Mouse (Mus musculus): ENCODE results near the gene Pde9a. TPM values are rescaled to one million over a fixed set of nuclear protein-coding genes. Genes with fewer than 3 reads are reported as not detected.

Pde9a gene
- polyA plus RNA-seq, 1 experiment: not detected

DNA sequence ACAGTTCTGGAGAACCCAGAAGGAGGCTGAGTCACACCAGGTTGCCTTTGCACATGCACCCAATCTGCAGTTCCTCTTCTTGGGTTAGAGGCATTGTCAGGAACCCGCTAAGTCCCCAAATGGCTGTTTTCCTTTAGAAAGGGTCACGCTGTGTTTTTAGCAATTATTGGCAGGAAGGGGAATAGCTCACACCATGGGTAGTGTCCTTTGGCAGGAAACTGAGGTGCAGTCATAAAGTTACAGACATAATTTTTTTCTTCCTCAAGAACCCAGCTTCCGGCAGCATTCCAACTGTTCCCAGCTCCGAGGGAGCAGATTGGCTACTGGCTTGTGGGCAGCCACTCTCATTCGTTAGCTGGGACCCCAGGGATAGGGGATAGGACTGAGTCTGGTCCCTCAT lies 61.8 kb downstream of the Pde9a start:
- Histone ChIP-seq H3K4me3 (ENCODE audit: insufficient read depth, low read depth, low read length) (no peak overlapping the region), H3K27ac (ENCODE audit: insufficient read depth, low read depth, low read length) (no peak overlapping the region), H3K4me1 (ENCODE audit: control insufficient read depth, insufficient read depth, low read length) (peaks cover 8% of the 10 kb centered on the region)
- TF ChIP-seq CTCF (IDR thresholded peaks at IDR 0.05; ENCODE audit: insufficient read depth, low read depth, low read length) (no peak), POLR2A (IDR thresholded peaks at IDR 0.05; ENCODE audit: insufficient read depth, low read depth, low read length) (no peak)
- 75% methylated on average over 5 of the region's 5 CpGs for WGBS

DNA sequence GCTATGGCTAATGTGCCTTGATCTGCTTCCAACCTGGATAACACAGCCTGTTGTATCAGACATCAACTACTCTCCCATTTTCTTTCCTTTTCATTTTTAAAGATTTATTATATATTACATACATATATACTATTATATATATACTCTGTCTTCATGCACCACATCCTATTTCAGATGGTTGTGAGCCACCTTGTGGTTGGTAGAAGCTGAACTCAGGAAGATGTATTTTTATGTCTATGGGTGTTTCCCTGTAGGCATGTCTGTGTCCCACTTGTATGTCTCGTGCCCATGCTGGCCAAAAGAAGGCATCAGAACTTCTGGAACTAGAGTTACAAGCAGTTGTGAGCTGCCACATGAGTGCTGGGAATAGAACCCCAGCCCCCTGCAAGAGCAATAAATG lies 62.5 kb downstream of the Pde9a start:
- TF ChIP-seq POLR2A (IDR thresholded peaks at IDR 0.05; ENCODE audit: insufficient read depth, low read depth, low read length): no peak
- no peak for TF ChIP-seq CTCF (IDR thresholded peaks at IDR 0.05; ENCODE audit: insufficient read depth, low read depth, low read length)
- Histone ChIP-seq H3K4me3 (ENCODE audit: insufficient read depth, low read depth, low read length) (no peak overlapping the region), H3K27ac (ENCODE audit: insufficient read depth, low read depth, low read length) (no peak overlapping the region), H3K4me1 (ENCODE audit: control insufficient read depth, insufficient read depth, low read length) (peaks cover 8% of the 10 kb centered on the region)
- WGBS: 74% methylated on average over 1 of the region's 1 CpGs

DNA sequence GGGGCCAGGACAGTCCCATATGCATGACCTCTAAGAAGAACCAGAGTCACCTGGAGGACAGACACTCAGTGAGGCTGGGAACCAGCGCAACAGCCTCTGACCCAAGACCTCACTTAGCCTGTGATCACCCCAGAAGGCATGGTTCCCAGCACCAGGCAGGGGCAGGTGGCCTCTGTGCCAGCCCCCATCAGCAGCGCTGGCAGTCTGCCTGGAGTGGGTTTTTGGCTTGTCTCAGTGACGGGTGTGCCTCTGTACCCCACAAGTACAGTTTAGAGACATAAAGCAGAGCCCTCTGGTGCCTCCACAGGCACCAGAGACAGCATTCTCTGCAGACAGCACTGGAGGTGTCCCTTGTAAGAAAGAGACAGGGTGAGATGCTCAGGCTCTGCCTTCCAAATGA lies 64.2 kb downstream of the Pde9a start:
- TF ChIP-seq CTCF (IDR thresholded peaks at IDR 0.05; ENCODE audit: insufficient read depth, low read depth, low read length) (no peak), POLR2A (IDR thresholded peaks at IDR 0.05; ENCODE audit: insufficient read depth, low read depth, low read length) (no peak)
- no peak overlapping the region for H3K4me3 ChIP-seq (ENCODE audit: insufficient read depth, low read depth, low read length)
- H3K4me1 ChIP-seq (ENCODE audit: control insufficient read depth, insufficient read depth, low read length): peaks cover 8% of the 10 kb centered on the region
- H3K27ac ChIP-seq (ENCODE audit: insufficient read depth, low read depth, low read length): peak overlapping the region; percentile 12; the same call in 1 of the 2 replicates
- WGBS: 46% methylated on average over 3 of the region's 3 CpGs

DNA sequence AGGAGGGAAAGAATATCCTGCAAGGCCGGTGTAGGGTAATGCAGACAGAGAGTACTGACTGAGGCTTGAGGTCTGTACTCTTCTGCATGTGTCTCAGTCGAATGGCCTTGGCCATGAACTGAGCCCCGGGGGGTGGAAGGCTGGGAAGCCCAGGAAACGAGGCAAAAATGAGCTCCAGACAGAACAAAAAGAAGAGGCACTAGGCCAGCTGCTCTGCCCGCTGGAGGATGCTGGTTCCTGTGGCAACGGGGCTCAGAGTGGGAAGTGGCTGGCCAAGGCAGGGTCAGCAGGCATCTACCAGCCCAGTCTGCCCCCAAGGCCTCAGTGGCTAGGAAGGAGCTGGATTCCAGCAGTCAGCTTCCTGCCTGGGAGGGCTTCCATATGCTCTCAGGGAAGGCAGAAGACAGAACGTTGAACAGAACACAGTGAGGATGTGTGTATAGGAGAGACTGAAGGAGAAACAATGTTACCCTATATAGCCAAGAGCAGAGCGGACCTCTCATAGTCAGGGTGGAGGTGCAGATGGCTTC lies 65.2 kb downstream of the Pde9a start:
- Histone ChIP-seq H3K4me3 (ENCODE audit: insufficient read depth, low read depth, low read length) (no peak overlapping the region), H3K4me1 (ENCODE audit: control insufficient read depth, insufficient read depth, low read length) (peaks cover 9% of the 10 kb centered on the region), H3K27ac (ENCODE audit: insufficient read depth, low read depth, low read length) (peak overlapping the region; percentile 10)
- TF ChIP-seq POLR2A (IDR thresholded peaks at IDR 0.05; ENCODE audit: insufficient read depth, low read depth, low read length): no peak
- WGBS: 41% methylated on average over 8 of the region's 8 CpGs

DNA sequence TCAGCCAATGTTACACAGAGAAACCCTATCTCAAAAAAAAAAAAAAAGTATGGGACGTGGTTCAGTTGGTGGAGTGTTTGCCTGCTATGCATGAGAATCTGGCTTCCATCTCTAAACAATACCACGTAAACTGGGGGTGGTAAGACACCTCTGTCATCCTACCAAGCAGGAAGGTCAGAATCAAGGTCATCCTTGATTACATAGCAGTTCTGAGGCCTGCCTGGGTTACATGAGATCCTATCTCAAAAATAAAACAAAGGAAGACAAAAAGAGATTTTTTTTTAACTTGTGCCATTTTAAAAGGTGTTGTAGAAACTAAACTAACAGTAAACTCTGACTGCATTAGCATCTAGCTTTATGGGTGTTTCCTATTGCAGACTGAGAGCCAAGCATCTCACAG lies 66.8 kb downstream of the Pde9a start:
- Histone ChIP-seq H3K4me1 (ENCODE audit: control insufficient read depth, insufficient read depth, low read length) (peaks cover 16% of the 10 kb centered on the region), H3K27ac (ENCODE audit: insufficient read depth, low read depth, low read length) (no peak overlapping the region), H3K4me3 (ENCODE audit: insufficient read depth, low read depth, low read length) (no peak overlapping the region)
- WGBS: 83% methylated on average over 2 of the region's 2 CpGs
- TF ChIP-seq CTCF (IDR thresholded peaks at IDR 0.05; ENCODE audit: insufficient read depth, low read depth, low read length): no peak
- TF ChIP-seq POLR2A (IDR thresholded peaks at IDR 0.05; ENCODE audit: insufficient read depth, low read depth, low read length): no peak

DNA sequence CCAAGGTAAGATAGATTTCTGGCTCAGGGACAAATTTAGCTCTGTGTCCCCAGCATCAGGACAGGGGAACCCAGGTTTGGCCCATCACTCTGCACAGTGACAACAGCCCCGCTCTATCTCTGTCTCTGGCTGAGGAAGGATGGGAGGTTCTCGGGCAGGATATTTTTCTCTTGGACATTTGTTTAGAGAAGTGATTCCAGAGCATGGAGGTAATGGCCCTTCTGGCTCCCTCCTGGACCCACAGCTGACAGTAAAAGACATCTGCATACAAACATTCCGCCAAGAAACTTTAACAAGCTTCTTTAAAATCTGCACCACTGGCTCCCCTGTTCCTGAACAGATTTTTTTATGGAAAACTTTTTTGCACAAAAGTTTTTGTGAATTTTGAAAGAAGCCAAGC lies 67.5 kb downstream of the Pde9a start:
- TF ChIP-seq CTCF (IDR thresholded peaks at IDR 0.05; ENCODE audit: insufficient read depth, low read depth, low read length) (no peak), POLR2A (IDR thresholded peaks at IDR 0.05; ENCODE audit: insufficient read depth, low read depth, low read length) (no peak)
- Histone ChIP-seq H3K4me3 (ENCODE audit: insufficient read depth, low read depth, low read length) (no peak overlapping the region), H3K4me1 (ENCODE audit: control insufficient read depth, insufficient read depth, low read length) (peaks cover 16% of the 10 kb centered on the region), H3K27ac (ENCODE audit: insufficient read depth, low read depth, low read length) (no peak overlapping the region)
- 81% methylated on average over 3 of the region's 3 CpGs for WGBS

DNA sequence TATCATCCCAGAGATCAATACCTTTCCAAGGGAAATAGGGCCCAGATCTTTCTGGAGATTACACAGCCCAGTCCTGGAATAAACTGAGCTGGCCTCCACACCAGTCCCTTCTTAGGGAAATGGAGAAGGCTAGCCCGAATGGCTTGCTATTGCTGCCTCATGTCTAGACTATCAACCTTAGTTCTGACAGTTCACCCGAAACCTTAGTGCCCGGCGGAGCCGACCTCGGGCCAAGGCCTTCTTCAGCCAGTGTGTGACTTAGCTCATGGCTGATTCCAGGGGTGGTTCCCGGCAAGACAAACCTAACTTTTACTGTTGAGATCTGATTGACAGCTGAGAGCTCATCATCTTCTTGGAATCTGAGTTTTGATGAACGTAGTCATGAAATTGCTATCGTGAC lies 68.0 kb downstream of the Pde9a start:
- Histone ChIP-seq H3K4me1 (ENCODE audit: control insufficient read depth, insufficient read depth, low read length) (peaks cover 16% of the 10 kb centered on the region), H3K27ac (ENCODE audit: insufficient read depth, low read depth, low read length) (no peak overlapping the region), H3K4me3 (ENCODE audit: insufficient read depth, low read depth, low read length) (no peak overlapping the region)
- 93% methylated on average over 9 of the region's 9 CpGs for WGBS
- TF ChIP-seq CTCF (IDR thresholded peaks at IDR 0.05; ENCODE audit: insufficient read depth, low read depth, low read length): no peak
- TF ChIP-seq POLR2A (IDR thresholded peaks at IDR 0.05; ENCODE audit: insufficient read depth, low read depth, low read length): no peak

DNA sequence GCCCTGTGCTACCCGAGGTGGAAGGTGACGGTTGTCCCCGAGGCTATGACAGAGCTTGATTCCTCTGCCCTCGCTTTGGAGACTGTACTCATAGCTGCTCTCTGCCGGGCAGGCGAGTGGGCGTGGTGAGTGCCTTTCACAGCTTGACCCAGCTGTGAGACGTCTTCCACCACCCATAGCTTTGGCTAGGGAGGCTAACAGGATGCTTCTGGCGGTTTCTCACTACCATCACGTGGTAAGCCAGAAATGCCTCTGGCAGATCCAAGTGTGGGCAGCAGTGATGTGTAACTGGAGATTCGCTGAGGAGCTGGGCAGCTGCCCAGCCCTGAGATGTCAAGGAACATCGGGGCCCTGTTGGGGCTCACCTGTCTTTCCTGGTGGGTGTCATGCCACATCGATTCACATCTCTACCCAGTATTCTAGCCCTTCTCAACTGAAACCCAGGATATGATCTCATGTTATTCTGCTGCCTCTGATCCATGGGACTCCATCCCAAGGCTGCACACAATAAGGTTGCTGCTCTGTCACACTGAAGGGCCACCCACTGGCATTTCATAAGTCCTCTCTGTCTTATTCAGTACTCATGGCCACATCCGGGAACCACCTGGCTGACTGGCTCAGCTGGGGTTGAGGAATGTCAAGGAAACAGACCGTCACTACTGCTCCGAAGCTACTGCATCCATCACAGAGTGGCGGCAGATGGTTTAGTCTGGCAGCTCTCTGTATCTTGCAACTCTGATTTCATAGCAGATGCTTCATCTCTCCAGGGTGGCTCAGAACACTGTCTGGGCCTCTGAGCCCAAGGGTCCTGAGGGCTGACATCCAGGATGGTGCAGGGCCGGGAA lies 70.9 kb downstream of the Pde9a start:
- Histone ChIP-seq H3K27ac (ENCODE audit: insufficient read depth, low read depth, low read length) (no peak overlapping the region), H3K4me3 (ENCODE audit: insufficient read depth, low read depth, low read length) (no peak overlapping the region), H3K4me1 (ENCODE audit: control insufficient read depth, insufficient read depth, low read length) (peaks cover 11% of the 10 kb centered on the region)
- WGBS: 63% methylated on average over 18 of the region's 18 CpGs
- TF ChIP-seq CTCF (IDR thresholded peaks at IDR 0.05; ENCODE audit: insufficient read depth, low read depth, low read length) (no peak), POLR2A (IDR thresholded peaks at IDR 0.05; ENCODE audit: insufficient read depth, low read depth, low read length) (no peak)

DNA sequence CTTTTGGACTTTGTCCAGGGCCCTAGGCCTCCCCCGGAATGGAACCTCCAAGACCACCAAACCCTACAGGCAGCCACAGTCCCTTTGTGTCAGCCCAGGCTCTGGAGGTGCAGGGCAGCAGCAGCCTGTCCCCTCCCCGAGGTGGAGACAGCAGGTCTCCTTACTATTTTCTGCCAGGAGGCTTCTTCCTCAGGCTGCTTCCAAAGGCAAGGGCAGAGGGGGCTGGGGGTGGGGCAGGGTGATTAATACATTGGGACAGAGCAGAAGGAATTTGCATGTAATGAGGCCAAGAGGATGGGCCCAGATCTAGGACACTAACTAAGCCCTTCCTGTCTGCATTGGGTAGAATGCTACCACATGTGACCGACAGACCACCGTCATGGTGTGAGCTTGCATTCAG lies 74.4 kb downstream of the Pde9a start:
- no peak overlapping the region for H3K4me3 ChIP-seq (ENCODE audit: insufficient read depth, low read depth, low read length)
- H3K4me1 ChIP-seq (ENCODE audit: control insufficient read depth, insufficient read depth, low read length): peaks cover 11% of the 10 kb centered on the region
- TF ChIP-seq POLR2A (IDR thresholded peaks at IDR 0.05; ENCODE audit: insufficient read depth, low read depth, low read length): no peak
- no peak for TF ChIP-seq CTCF (IDR thresholded peaks at IDR 0.05; ENCODE audit: insufficient read depth, low read depth, low read length)
- H3K27ac ChIP-seq (ENCODE audit: insufficient read depth, low read depth, low read length): no peak overlapping the region
- 62% methylated on average over 4 of the region's 4 CpGs for WGBS
